Mouse (Mus musculus): Measurements from ENCODE around the gene Amhr2.

DNA sequence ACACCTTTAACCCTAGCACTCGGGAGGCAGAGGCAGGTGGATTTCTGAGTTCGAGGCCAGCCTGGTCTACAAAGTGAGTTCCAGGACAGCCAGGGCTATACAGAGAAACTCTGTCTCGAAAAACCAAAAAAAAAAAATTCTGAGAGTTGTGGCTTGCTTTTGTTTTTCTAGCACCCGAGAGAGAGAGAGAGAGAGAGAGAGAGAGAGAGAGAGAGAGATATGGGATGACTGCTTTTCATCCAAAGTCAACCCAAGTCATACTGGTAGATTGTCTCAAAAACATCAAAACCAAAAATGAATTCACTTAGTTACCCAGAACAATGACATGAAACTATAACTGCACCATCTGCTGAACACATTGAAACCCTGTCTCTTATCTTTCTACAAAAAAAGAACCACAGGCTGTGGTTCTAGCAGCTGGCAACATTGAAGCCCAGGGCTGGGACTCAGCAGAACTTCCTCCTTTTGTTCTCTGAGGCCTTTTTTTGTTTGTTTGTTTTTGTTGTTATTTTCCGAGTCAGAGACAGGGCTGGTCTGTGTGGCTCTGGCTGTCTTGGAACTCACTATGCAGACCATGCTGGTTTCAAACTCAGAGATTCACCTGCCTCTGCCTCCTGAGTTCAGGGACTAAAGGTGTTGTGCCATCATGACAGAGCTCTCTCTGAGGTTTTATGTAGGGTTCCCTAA lies 13.0 kb downstream of the Amhr2 start:
- no peak for TF ChIP-seq CTCF (conservative IDR thresholded peaks at IDR 0.05; ENCODE audit: insufficient read depth, insufficient read length, low read depth, low read length)
- no peak for TF ChIP-seq POLR2A (IDR thresholded peaks at IDR 0.05; ENCODE audit: low read depth, low read length)

All from kidney, adult 2 months (tissue).